In the genomic region with DNA sequence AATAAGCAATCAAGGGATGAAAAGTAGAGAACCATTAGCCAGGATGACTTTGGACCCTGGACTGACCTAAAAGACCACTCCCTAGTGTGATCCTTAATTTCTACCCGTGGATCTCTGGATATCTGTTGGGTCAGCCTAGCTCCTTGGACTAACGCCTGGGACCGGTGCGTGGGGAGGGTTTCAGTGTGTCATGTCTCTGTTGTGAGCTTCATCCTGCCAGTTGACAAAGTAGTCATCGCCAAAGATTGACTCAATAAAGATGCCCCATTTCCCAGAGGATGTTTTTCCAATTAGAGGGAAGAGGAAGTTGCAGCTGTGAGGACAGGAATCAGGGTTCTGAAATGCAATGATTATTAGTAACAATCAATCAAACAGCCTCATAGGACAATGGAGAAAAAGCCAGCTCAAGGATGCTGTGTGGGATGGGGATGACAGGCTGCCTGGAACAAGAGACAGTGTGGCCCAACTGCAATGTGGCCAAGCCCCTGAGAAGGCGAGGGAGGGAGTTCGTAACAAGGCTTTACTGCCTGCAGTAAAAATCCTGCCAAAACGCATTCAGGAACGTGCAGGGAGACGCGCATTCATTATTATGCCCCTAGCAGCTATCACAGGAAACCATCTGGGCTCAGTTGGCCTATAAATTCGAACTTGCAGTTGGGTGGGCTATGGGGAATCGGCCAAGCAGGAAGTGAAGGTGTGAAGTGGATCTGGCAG, we compare ENCODE assay signal across 8 mouse cellular contexts. TPM values are rescaled to one million over a fixed set of nuclear protein-coding genes. Genes with fewer than 3 reads are reported as not detected.
DNase-seq lines count a peak whose midpoint lies in the region; ATAC-seq and TF ChIP-seq lines count a peak whose summit lies in the region.

No protein-coding gene starts in this region.

- intact Hi-C loops in gastrocnemius, postnatal 14 days (cut with DNase I; ENCODE audit: low total_unique reads): no loop called here

- no peak overlapping the region for H3K27ac ChIP-seq in lung, embryonic 15.5 days
- H3K27ac ChIP-seq in hindbrain, postnatal 0 days: peak overlapping the region; percentile 20; the same call in 1 of the 2 replicates
- H3K27ac ChIP-seq in thymus, adult 2 months (ENCODE audit: control insufficient read depth, insufficient read depth, low read length): no peak overlapping the region

- H3K4me3 ChIP-seq in lung, embryonic 15.5 days: no peak overlapping the region
- H3K4me3 ChIP-seq in hindbrain, postnatal 0 days (ENCODE audit: low read length): no peak overlapping the region
- H3K4me3 ChIP-seq in thymus, adult 2 months (ENCODE audit: control insufficient read depth, insufficient read depth, low read length): no peak overlapping the region

- DNase-seq in lung, postnatal 25 days (ENCODE audit: low spot score): no peak
- peak; percentile 65 for DNase-seq in gastrocnemius, postnatal 14 days
- DNase-seq in hindbrain, postnatal 0 days (ENCODE audit: low spot score): peak; percentile 51
- peak; percentile 23 for DNase-seq in mesoderm, embryonic 11.5 days (ENCODE audit: low read depth, low spot score)
- no peak for DNase-seq in thymus, adult 2 months
- no peak for DNase-seq in cerebellum, adult 18-20 months
- no peak for DNase-seq in frontal cortex, postnatal 25 days (ENCODE audit: low spot score in 2 of 2)

- H3K4me1 ChIP-seq in lung, embryonic 15.5 days: peaks cover 16% of the 10 kb centered on the region; the same call in 1 of the 2 replicates
- H3K4me1 ChIP-seq in hindbrain, postnatal 0 days (ENCODE audit: insufficient read depth, low read length): 0 out of 2 replicates have a peak, but pooled peaks cover 3% of the 10 kb centered on the region
- no peaks in the 10 kb centered on the region for H3K4me1 ChIP-seq in thymus, adult 2 months (replicated peaks; ENCODE audit: control insufficient read depth, insufficient read depth, low read length)

- no peaks in the 10 kb centered on the region for H3K36me3 ChIP-seq in lung, embryonic 15.5 days
- H3K36me3 ChIP-seq in hindbrain, postnatal 0 days (ENCODE audit: insufficient read depth, low read length): no peaks in the 10 kb centered on the region
- H3K36me3 ChIP-seq in thymus, adult 2 months (ENCODE audit: control insufficient read depth, insufficient read depth, low read length): no peaks in the 10 kb centered on the region

- TF ChIP-seq CTCF in hindbrain, postnatal 0 days (IDR thresholded peaks at IDR 0.05; ENCODE audit: low read depth): no peak
- TF ChIP-seq CTCF in thymus, adult 2 months (IDR thresholded peaks at IDR 0.05; ENCODE audit: borderline replicate concordance, control insufficient read depth, extremely low read depth, insufficient read depth, low read length, poor library complexity): no peak

- peak; percentile 60 for ATAC-seq in lung, embryonic 15.5 days (ENCODE audit: borderline replicate concordance, extremely low read depth, low FRiP score, low TSS enrichment)
- ATAC-seq in hindbrain, postnatal 0 days: no peak; the same call in 1 of the 2 replicates

- 33% methylated on average over 13 of the region's 13 CpGs for WGBS in lung, embryonic 15.5 days
- 32% methylated on average over 13 of the region's 13 CpGs for WGBS in hindbrain, postnatal 0 days
- WGBS in thymus, adult 2 months: 48% methylated on average over 13 of the region's 13 CpGs

- TF ChIP-seq POLR2A in thymus, adult 2 months (IDR thresholded peaks at IDR 0.05; ENCODE audit: control insufficient read depth, extremely low read depth, insufficient read depth, low read length, poor library complexity): no peak

- no peaks in the 10 kb centered on the region for H3K9me3 ChIP-seq in lung, embryonic 15.5 days
- H3K9me3 ChIP-seq in hindbrain, postnatal 0 days (ENCODE audit: low read length): no peaks in the 10 kb centered on the region

- H3K27me3 ChIP-seq in lung, embryonic 15.5 days: no peaks in the 10 kb centered on the region
- H3K27me3 ChIP-seq in hindbrain, postnatal 0 days (ENCODE audit: insufficient read depth, low read length): no peaks in the 10 kb centered on the region
- no peaks in the 10 kb centered on the region for H3K27me3 ChIP-seq in thymus, adult 2 months (ENCODE audit: control insufficient read depth, insufficient read depth, low read length)

- no peak overlapping the region for H3K4me2 ChIP-seq in lung, embryonic 15.5 days
- no peak overlapping the region for H3K4me2 ChIP-seq in hindbrain, postnatal 0 days (ENCODE audit: low read depth, low read length)

- H3K9ac ChIP-seq in lung, embryonic 15.5 days: no peak overlapping the region
- H3K9ac ChIP-seq in hindbrain, postnatal 0 days (replicated peaks; ENCODE audit: low read length): no peak overlapping the region

RNA-seq across cellular contexts. Expression of a gene that starts 27.3 kb away (rescaled TPM):
- polyA plus RNA-seq in lung, embryonic 15.5 days (2015; fragmentation: Nextera tagmentation; extraction: Ambion mirVana): 35.1 and 38.2 TPM in 2 replicates
- total RNA-seq in gastrocnemius, postnatal 14 days (2021): 1 to 10 TPM; 7.0 to 9.1 TPM
- total RNA-seq in hindbrain, postnatal 0 days (2014; rRNA removed): 25.7 and 28.0 TPM in 2 replicates
- polyA plus RNA-seq in hindbrain, postnatal 0 days (2015; fragmentation: Nextera tagmentation; extraction: Ambion mirVana): 31.2 TPM in 2 replicates
- 8.0 and 9.6 TPM in 2 replicates for polyA plus RNA-seq in thymus, adult 2 months (2012; rRNA removed)

Comparison
In these comparisons a context has a peak if more than half of its experiments do, and no peak if none do; other contexts are left out.
1. DNase-seq: peak in gastrocnemius, postnatal 14 days (single experiment), hindbrain, postnatal 0 days (single experiment) and mesoderm, embryonic 11.5 days (single experiment); none in lung, postnatal 25 days (single experiment), thymus, adult 2 months (single experiment), cerebellum, adult 18-20 months (0 of 2) and frontal cortex, postnatal 25 days (0 of 2).